Mouse (Mus musculus): ENCODE measurements around the gene Trappc3.

The Trappc3 gene

DNA sequence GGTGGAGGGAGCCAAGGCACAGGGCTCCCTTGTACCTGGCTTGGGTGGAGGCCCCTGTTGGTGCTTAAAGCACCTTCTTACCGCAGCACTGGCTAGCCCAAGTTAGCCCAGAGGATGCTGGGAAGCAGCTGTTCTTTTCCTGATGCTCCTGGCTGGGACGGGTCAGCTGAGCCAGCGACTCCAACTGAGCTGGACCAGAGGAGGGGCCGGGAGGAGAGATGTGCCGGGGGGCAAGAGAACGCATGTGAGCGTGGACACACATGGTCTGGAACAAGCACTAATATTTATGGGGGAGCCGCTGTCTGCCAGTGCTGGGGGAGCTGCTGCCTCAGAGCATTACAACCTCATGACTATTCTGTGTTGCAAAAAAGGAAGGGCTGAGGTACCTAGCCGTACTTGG is 16.8 kb downstream of the Trappc3 start:
- no peak for DNase-seq (ENCODE audit: low read depth, low spot score)

DNA sequence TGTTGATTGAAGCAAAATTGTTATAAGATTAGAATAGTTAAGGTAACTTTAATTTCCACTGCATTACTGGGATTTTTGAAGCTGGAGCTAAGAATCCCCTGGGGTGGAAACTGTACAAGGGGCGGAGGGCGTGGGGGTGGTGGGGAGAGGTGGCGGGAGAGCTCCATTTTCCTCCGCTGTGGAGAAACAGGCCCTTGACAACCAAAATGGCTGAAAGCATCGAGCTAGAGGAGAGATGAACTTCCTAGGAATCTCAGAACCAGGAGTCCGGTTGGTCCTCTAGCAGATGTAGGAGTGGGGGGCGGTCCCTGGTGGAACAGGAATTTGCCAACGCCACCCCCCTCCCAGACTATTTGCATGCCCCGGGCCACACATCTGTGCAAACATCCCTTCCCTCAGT is 19.6 kb downstream of the Trappc3 start:
- peak; percentile 39 for DNase-seq (ENCODE audit: low read depth, low spot score)

DNA sequence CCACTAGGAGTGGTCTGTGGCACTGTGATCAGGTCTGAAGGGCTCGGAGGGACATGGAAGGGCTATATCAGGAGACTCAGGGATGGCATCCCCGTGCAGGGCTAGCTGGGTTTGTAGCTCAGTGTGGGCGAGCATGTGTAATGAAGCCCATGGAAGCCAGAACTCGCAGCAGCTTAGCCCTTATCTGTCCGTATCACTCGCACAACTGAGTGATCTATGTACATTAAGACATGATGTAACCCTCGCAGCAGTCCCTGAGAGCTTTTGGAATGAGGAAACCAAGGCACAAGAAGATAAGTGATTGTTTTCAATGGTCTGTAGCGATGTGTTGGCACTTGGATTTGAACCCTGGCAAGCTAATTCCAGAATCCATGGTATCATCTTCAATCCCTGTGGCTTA is 21.5 kb downstream of the Trappc3 start:
- no peak for DNase-seq (ENCODE audit: low read depth, low spot score)

DNA sequence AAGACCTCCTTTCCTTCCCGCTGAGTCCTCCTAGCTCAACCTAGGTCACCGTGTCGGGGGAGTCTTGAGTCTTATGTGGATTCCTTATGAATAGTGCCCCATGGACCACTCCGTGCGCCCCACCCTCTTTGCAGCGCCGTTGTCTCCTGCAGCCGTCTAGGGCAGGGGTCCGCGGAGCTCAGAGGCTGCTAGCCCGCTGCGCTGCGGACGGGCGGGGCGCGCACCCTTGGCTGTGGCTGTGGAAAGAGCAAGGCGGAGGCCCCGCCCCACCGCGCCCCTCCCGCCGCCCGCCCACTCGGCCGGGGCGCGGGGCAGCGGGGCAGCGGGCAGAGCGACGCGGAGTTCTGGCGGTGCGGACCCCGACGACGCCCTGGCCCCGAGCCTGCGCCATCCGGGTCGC is 24.4 kb downstream of the Trappc3 start, which contains the start of gene Col8a2:
Gene Col8a2 (plus strand): TSS at position 302 of the 400 bp plus-strand sequence.
- DNase-seq (ENCODE audit: low read depth, low spot score): peak; percentile 63

GRCm38 (mm10) chr4:126287302-126287995 is 25.3 kb downstream of the Trappc3 start:
- no peak for DNase-seq (ENCODE audit: low read depth, low spot score)

DNA sequence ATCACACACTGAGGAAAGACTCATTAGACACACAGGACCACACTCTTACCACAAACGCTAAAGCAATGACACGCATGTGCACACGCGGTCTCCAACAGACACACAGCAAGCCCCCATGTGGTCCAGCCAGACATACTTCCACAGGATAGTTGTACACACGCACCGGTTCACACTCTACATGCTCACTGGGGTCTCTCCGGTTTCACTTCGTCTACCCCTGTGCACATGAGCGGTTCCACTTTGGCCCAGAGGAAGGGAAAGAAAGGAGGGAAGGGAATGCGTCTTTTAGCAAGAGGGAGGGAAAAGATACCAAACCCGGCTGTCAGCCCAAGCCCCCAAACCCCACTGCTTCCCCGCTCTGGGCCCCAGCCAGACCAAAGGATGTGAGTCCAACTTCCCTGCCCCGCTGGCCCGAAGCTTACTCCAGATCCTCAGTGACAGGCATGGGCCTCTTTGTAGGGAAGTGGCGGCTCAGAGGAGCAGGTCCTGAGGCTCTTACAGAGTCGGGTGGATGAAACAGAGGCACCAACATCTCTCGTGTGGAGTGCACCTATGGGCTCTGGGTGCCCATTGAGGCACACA is 26.1 kb downstream of the Trappc3 start:
- DNase-seq (ENCODE audit: low read depth, low spot score): no peak

- DNase-seq (ENCODE audit: low read depth, low spot score): no peak
These were observed 28.2 kb downstream of the Trappc3 start for GRCm38 (mm10) chr4:126290314-126290713.

DNA sequence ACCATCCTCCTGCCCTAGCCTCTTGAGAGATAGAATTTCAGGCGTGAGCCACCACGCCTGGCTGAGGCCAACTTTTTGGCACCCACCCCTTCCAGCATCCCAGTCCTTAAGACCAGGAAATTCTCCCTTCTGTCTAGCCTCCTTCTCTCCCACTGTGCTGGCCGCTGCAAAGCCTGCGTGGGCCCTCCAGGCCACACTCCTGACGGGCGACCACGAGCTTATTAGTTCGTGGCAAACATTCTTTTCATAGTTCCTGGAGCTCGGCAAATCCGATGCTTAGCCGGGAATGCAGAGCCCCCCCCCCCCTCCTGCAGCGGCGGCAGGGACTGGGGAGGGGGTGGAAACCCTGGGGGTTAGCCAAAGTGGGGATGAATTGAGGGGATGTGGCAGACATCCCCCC is 29.1 kb downstream of the Trappc3 start:
- no peak for DNase-seq (ENCODE audit: low read depth, low spot score)

- DNase-seq (ENCODE audit: low read depth, low spot score): no peak
These were observed 33.0 kb downstream of the Trappc3 start for GRCm38 (mm10) chr4:126295152-126295551.

- no peak for DNase-seq (ENCODE audit: low read depth, low spot score)
These were observed 33.8 kb downstream of the Trappc3 start for GRCm38 (mm10) chr4:126295937-126296336.

DNA sequence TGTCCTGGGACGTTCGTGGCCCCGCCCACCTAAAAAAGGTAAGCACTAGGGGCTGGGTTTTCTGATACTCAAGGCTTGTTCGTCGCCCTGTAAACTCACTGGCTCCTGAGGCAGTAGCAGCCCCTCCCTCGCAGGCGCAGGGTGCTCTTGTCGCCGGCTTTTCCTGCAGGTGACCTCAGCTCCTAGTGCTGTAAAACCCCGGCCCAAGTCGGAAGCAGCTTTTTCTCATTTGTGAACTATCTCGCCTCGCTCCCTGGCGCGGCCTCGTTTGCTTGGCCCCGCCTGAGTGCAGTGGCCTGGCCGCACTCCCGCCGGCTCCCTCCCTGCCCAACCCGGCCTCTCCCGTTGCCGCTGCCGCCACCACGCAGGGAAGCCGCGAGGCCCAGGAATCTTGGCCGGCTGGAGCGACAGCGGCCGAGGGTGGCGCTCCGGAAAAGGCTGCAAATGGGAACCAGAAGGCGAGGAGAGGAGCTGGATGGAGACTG is 34.5 kb downstream of the Trappc3 start:
- peak; percentile 74 for DNase-seq (ENCODE audit: low read depth, low spot score)

GRCm38 (mm10) chr4:126300916-126301583 is 38.9 kb downstream of the Trappc3 start:
- peak; percentile 34 for DNase-seq (ENCODE audit: low read depth, low spot score)

DNA sequence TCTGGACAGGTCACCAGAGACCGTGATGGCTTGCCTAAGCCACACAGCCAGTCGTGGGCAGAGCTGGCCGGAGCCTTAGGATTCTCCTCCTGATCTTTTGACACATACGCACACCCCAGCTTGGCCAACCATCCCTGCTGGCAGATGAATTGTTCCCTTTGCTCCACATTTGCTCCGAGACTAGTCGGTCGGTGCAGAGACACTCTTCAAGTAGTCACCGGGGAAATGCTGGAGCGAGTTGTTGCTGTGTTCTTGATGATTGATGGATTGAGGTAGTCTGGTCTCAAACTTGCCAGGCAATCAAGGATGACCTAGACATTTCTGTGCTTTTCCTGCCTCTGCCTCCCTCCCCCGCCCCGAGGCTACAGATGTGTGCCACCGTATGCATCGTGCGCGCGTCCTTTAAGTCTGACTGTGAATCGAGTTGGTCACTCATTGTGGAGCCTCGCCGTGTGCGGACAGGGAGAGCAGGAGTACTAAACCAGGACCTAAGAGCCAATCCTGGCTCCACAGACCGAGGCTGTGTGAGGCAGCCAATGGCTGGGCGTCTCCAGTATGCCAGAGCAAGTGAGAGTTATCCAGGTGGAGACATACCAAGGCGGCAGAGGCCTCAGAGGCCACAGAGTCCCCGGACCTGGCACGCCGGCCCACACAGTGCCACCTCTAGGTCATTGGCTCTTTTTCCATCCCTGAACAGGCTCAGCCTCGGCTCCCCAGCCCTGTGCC is 39.6 kb downstream of the Trappc3 start:
- peak; percentile 33 for DNase-seq (ENCODE audit: low read depth, low spot score)

DNA sequence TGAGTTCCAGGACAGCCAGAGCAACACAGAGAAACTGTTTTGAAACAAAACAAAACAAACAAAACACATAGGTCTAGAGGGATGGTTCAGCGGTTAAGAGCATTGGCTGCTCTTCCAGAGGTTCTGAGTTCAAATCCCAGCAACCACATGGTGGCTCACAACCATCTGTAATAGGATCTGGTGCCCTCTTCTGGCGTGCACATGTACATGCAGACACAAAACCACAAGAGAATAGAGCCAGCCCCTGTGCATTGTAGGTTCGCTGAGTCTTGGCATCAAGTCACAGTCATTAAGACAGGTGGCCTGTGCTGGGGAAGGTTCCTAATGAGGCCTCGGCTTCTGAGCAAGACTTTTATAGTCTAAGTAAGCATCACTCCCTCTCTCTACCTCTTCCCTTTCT is 41.8 kb downstream of the Trappc3 start:
- peak; percentile 55 for DNase-seq (ENCODE audit: low read depth, low spot score)

- no peak for DNase-seq (ENCODE audit: low read depth, low spot score)
These were observed 43.3 kb downstream of the Trappc3 start for GRCm38 (mm10) chr4:126305428-126305827.

DNA sequence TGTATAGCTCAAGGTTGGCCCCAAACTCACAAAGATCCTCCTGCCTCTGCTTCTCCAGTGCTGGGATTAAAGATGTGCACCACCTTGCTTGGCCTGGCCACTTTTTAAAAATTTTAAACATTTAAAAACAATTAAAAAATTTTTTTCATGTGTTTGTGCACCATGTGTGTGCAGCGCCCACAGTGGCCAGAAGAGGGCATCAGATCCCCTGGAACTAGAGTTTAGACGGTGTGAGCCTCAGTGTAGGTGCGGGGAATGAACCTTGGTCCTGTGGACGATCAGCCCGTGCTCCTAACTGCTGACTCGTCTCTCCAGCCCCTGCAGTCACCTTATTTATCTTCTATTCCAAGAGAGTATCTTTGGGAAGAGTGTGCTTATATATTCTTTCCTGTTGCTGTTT is 43.9 kb downstream of the Trappc3 start:
- peak; percentile 66 for DNase-seq (ENCODE audit: low read depth, low spot score)

- DNase-seq (ENCODE audit: low read depth, low spot score): peak; percentile 33
These were observed 44.7 kb downstream of the Trappc3 start for GRCm38 (mm10) chr4:126306827-126307226.

DNA sequence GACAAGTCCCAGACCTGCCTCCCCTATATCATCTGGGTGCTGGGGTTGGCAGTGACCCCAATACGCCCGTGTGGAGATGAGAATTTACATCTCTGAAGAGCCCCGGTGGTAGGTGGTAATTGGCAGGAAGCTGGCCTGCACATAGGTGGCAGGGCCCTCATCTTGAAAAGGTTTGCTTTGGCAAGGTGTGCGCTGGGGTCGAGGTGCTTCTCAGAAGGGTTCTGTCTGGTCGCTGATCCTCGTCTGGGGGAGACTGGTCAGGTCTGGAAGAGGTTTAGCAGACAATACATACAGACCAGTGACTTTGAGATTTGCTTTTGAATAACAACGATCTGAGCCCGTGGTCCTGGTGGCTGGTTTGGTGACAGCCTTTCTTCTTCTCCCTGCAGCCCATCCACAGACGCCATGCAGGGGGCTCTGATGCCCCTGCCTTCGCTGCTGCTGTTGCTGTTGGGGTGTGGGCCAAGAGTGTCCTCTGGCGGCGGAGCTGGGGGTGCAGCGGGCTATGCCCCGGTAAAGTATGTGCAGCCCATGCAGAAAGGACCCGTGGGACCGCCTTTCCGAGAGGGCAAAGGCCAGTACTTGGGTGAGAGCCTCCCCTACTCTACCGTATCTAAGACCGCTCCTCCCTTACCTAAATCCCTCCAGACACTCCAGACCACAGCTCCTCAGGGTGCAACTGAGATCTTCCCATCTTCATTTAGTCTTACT is 47.2 kb downstream of the Trappc3 start:
- no peak for DNase-seq (ENCODE audit: low read depth, low spot score)

GRCm38 (mm10) chr4:126309922-126310309 is 47.8 kb downstream of the Trappc3 start:
- peak; percentile 94 for DNase-seq (ENCODE audit: low read depth, low spot score)

DNA sequence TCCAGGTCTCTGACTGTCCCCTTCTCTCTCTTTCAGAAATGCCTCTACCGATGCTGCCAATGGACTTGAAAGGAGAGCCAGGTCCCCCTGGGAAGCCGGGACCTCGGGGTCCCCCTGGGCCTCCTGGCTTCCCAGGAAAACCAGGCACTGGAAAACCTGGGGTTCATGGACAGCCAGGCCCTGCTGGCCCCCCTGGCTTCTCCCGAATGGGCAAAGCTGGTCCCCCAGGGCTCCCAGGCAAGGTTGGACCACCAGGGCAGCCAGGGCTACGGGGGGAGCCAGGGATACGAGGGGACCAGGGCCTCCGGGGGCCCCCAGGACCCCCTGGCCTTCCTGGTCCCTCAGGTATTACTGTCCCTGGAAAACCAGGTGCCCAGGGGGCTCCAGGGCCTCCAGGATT is 48.2 kb downstream of the Trappc3 start:
- no peak for DNase-seq (ENCODE audit: low read depth, low spot score)

- no peak for DNase-seq (ENCODE audit: low read depth, low spot score)
These were observed 49.6 kb downstream of the Trappc3 start for GRCm38 (mm10) chr4:126311566-126312200.

All from ZHBTc4 (cell line).